Mouse (Mus musculus) forebrain, embryonic 13.5 days (tissue): ENCODE results near the gene Tgfb1. TPM values are rescaled to one million over a fixed set of nuclear protein-coding genes. Genes with fewer than 3 reads are reported as not detected.
A peak's percentile ranks its signal among the peaks of the same experiment; 100 is the strongest.

ENCODE experiments used
- ATAC-seq: fragments of 200-750 bp; cut with Nextera tagmentation; 2 replicates; pipeline ENCODE4 v1.8.0; 2017
- H3K27ac ChIP-seq: fragments of 300-500 bp; sonication (generic); 2 replicates; pipeline ENCODE4 v1.5.1; 2015; ENCODE audit warnings: inconsistent platforms, mild to moderate bottlenecking, moderate library complexity
- H3K27me3 ChIP-seq: fragments of 300-500 bp; sonication (generic); 2 replicates; pipeline ENCODE4 v1.6.1; 2015; ENCODE audit warnings: mild to moderate bottlenecking, inconsistent platforms
- H3K36me3 ChIP-seq: fragments of 300-500 bp; sonication (generic); 2 replicates; pipeline ENCODE4 v1.6.1; 2015; ENCODE audit warnings: mild to moderate bottlenecking, inconsistent platforms; ENCODE audit not compliant: poor library complexity, severe bottlenecking
- H3K4me1 ChIP-seq: fragments of 300-500 bp; sonication (generic); 2 replicates; pipeline ENCODE4 v1.6.1; 2015; ENCODE audit warnings: inconsistent platforms
- H3K4me2 ChIP-seq: fragments of 300-500 bp; sonication (generic); 2 replicates; pipeline ENCODE4 v1.6.1; 2015; ENCODE audit warnings: inconsistent platforms, mild to moderate bottlenecking, moderate library complexity
- H3K4me3 ChIP-seq: fragments of 300-500 bp; sonication (generic); 2 replicates; pipeline ENCODE4 v1.5.1; 2015; ENCODE audit warnings: mild to moderate bottlenecking, inconsistent platforms
- H3K9ac ChIP-seq: fragments of 300-500 bp; sonication (generic); 2 replicates; pipeline ENCODE4 v1.6.1; 2015; ENCODE audit warnings: mild to moderate bottlenecking, inconsistent platforms
- H3K9me3 ChIP-seq: fragments of 300-500 bp; sonication (generic); replicated peaks from 2 replicates; pipeline ENCODE4 v1.6.1; 2016; ENCODE audit warnings: inconsistent platforms
- WGBS: fragments of 180-500 bp; shearing (Covaris S2); methylation state at CpG from one replicate; pipeline ENCODE4 v1.1.7; 2015; 5-methylcytosine and 5-hydroxymethylcytosine counted together
- polyA plus RNA-seq: library from polyadenylated mRNA; unstranded; fragments of >200 nt; fragmentation: Nextera tagmentation; extraction: Ambion mirVana; gene quantifications from 2 replicates; pipeline ENCODE4 v1.2.1, GENCODE M21; 2015

Tgfb1 gene
- polyA plus RNA-seq: 0.34 and 0.52 TPM in 2 replicates

DNA sequence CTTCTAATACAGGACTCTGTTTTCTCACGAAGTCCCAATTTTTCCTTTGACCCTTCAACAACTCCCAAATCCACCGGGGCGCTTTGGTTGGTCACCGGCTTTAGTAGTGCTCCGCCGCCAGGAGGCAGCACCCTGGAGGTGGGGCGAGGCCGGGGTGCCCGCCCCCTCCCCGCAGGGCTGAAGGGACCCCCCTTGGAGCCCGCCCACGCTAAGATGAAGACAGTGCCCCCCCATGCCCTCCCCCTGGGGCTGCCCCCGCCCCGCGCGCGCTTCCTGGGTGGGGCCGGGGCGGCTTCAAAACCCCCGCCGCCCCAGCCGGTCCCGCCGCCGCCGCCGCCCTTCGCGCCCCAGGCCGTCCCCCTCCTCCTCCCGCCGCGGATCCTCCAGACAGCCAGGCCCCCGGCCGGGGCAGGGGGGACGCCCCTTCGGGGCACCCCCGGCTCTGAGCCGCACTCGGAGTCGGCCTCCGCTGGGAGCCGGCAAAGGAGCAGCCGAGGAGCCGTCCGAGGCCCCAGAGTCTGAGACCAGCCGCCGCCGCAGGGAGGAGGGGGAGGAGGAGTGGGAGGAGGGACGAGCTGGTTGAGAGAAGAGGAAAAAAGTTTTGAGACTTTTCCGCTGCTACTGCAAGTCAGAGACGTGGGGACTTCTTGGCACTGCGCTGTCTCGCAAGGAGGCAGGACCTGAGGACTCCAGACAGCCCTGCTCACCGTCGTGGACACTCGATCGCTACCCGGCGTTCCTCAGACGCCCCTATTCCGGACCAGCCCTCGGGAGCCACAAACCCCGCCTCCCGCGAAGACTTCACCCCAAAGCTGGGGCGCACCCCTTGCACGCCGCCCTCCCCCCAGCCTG, at the start of gene Tgfb1:
Tgfb1 (plus strand) TSS at position 323 of the 852 bp plus-strand sequence.
- WGBS: under 1% methylated on average over 52 of the region's 69 CpGs
- Histone ChIP-seq H3K9ac (peak within 1 kb of the TSS; percentile 59), H3K27ac (no peak within 1 kb of the TSS), H3K36me3 (peaks cover 14% of the 10 kb centered on the region), H3K27me3 (peaks cover 70% of the 10 kb centered on the region), H3K4me3 (peak within 1 kb of the TSS; percentile 45), H3K9me3 (no peaks in the 10 kb centered on the region), H3K4me2 (peak within 1 kb of the TSS; percentile 66), H3K4me1 (peaks cover 39% of the 10 kb centered on the region)
- ATAC-seq: peak; percentile 50

- Histone ChIP-seq H3K4me3 (no peak overlapping the region), H3K9me3 (no peaks in the 10 kb centered on the region), H3K36me3 (peaks cover 64% of the 10 kb centered on the region), H3K27ac (no peak overlapping the region), H3K4me1 (no peaks in the 10 kb centered on the region), H3K4me2 (no peak overlapping the region), H3K27me3 (no peaks in the 10 kb centered on the region), H3K9ac (no peak overlapping the region)
- WGBS: 91% methylated on average over 5 of the region's 5 CpGs
- ATAC-seq: no peak
Observed at GRCm38 (mm10) chr7:25637099-25637498, 49.7 kb upstream of the Tgfb1 start.

DNA sequence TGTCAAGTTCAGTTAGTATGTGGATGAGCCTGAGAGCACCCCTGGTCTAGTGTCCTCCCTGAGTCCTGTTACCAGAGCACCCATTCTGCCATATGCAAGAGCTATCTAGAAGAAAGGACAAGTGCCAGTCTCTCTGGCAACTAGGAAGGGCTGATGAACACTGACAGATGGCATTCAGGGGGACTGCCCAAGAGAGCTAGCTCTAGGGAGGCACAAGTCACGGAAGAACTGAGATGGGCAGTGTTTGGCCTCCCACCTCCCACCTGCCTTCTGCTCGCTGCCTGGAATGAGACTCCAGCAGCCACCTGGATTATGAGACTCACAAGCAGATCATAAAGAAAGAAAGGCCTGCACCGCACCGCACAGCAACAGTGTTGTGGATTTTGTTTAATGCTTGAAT, 47.0 kb upstream of the Tgfb1 start:
- Histone ChIP-seq H3K36me3 (peaks cover 52% of the 10 kb centered on the region), H3K4me1 (no peaks in the 10 kb centered on the region), H3K4me2 (no peak overlapping the region), H3K4me3 (no peak overlapping the region), H3K27ac (no peak overlapping the region), H3K9ac (no peak overlapping the region), H3K27me3 (no peaks in the 10 kb centered on the region), H3K9me3 (no peaks in the 10 kb centered on the region)
- WGBS: 89% methylated on average over 4 of the region's 4 CpGs
- ATAC-seq: no peak

GRCm38 (mm10) chr7:25644136-25644535, 42.7 kb upstream of the Tgfb1 start:
- H3K4me3 ChIP-seq: no peak overlapping the region
- H3K27me3 ChIP-seq: no peaks in the 10 kb centered on the region
- H3K36me3 ChIP-seq: peaks cover 19% of the 10 kb centered on the region; the same call in 1 of the 2 replicates
- WGBS: 79% methylated on average over 10 of the region's 10 CpGs
- H3K9ac ChIP-seq: no peak overlapping the region
- no peak for ATAC-seq
- H3K4me2 ChIP-seq: no peak overlapping the region
- H3K9me3 ChIP-seq: no peaks in the 10 kb centered on the region
- H3K4me1 ChIP-seq: no peaks in the 10 kb centered on the region
- H3K27ac ChIP-seq: no peak overlapping the region

DNA sequence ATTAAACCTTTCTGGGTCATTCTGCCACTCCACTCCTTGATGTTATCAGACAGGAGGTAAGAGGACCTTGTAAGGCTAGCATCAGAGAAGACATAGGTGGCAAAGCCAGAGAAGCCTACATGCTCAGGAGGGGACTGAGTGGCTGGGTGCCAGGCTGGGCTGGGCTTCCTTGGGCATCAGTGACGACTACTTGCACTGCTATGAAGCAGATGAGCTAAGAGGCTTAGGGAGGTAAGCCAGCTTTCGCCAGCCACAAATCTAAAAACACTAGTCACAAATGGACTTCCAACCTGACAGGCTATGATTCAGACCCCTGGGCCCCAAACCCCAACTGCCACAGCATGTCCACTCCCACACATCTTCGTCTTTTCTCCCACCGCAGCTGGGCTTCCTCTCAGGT, 42.2 kb upstream of the Tgfb1 start:
- 72% methylated on average over 4 of the region's 4 CpGs for WGBS
- Histone ChIP-seq H3K36me3 (peaks cover 15% of the 10 kb centered on the region; the same call in 1 of the 2 replicates), H3K4me2 (no peak overlapping the region), H3K27ac (no peak overlapping the region), H3K9me3 (no peaks in the 10 kb centered on the region), H3K4me3 (no peak overlapping the region), H3K27me3 (no peaks in the 10 kb centered on the region), H3K9ac (no peak overlapping the region), H3K4me1 (no peaks in the 10 kb centered on the region)
- no peak for ATAC-seq

DNA sequence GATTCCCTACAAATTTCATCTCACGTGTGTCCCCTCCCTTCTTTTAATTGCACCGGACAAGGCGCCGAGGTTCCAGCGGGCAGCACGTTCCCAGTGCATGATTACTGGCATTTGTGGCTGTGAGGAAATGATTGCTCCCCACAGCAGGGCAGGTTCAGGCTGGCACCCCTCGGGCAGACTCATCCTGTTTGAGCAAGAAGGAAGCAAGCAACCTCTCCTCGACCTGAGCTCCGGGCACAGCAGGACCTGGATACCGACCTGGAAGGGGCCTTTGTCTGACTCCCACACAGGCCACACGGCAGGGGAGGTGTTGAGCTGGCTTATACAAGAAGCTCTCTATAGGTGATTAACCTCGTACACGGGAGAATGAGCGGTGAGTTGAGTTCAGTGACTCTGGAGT, 41.7 kb upstream of the Tgfb1 start:
- Histone ChIP-seq H3K27me3 (no peaks in the 10 kb centered on the region), H3K9ac (no peak overlapping the region), H3K4me3 (no peak overlapping the region), H3K4me2 (no peak overlapping the region), H3K9me3 (no peaks in the 10 kb centered on the region), H3K4me1 (no peaks in the 10 kb centered on the region), H3K27ac (no peak overlapping the region), H3K36me3 (peaks cover 15% of the 10 kb centered on the region; the same call in 1 of the 2 replicates)
- ATAC-seq: no peak
- WGBS: 33% methylated on average over 14 of the region's 14 CpGs

DNA sequence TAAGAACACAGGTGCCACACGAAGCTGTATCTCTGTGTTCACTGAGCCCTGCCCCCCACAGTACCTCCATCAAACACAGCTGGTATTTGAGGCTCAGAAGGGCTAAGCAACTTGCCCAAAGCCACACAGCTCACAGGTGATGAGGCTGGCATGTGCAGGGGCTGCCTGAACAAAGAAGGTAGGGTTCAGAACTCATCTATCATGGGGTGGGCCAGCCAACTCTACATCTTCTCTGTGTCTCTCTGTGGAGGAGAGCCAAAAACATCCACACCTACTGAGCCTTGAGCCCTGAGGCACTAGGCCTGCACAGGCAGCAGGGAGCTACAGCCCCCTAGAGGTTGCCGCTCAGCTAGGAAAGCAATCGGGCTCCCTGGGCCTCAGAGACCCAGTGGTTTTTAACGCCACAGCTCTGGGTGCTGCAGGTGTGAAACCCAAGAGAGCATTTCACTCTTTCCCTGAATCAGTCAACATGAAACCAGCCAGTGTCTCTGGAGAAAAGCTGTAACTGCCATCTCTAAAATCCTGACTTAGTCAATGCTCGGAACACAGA, 39.2 kb upstream of the Tgfb1 start:
- 62% methylated on average over 5 of the region's 5 CpGs for WGBS
- H3K9me3 ChIP-seq: no peaks in the 10 kb centered on the region
- no peak overlapping the region for H3K9ac ChIP-seq
- no peak overlapping the region for H3K4me2 ChIP-seq
- ATAC-seq: no peak
- H3K4me1 ChIP-seq: no peaks in the 10 kb centered on the region
- H3K27me3 ChIP-seq: no peaks in the 10 kb centered on the region
- H3K27ac ChIP-seq: no peak overlapping the region
- H3K4me3 ChIP-seq: no peak overlapping the region
- H3K36me3 ChIP-seq: no peaks in the 10 kb centered on the region

GRCm38 (mm10) chr7:25649839-25650238, 37.0 kb upstream of the Tgfb1 start:
- no peak for ATAC-seq
- 85% methylated on average over 5 of the region's 5 CpGs for WGBS
- no peaks in the 10 kb centered on the region for H3K27me3 ChIP-seq
- no peak overlapping the region for H3K9ac ChIP-seq
- no peak overlapping the region for H3K4me3 ChIP-seq
- no peak overlapping the region for H3K4me2 ChIP-seq
- no peaks in the 10 kb centered on the region for H3K9me3 ChIP-seq
- no peaks in the 10 kb centered on the region for H3K4me1 ChIP-seq
- H3K36me3 ChIP-seq: no peaks in the 10 kb centered on the region
- no peak overlapping the region for H3K27ac ChIP-seq

DNA sequence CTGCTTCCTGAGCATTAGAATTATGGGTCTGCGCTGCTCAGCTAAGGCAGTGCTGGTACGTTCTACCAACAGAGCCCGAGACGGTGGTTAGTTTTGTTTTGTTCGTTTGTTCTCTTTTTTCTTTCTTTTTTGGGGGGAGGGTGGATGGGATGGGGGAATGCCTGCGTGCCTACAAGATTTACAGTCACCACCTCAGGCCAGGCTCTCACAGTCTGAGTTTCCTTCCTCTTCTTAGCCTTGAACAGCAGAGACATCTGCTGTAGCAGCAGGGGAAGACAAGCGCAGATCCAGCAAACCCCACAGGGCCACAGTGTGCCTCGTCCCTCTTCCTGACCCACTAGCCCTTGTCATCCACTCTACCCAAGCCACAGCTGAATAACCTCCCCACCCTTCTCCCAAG, 35.5 kb upstream of the Tgfb1 start:
- Histone ChIP-seq H3K27ac (no peak overlapping the region), H3K36me3 (no peaks in the 10 kb centered on the region), H3K4me1 (no peaks in the 10 kb centered on the region; the same call in 1 of the 2 replicates), H3K4me3 (no peak overlapping the region), H3K4me2 (no peak overlapping the region), H3K9ac (no peak overlapping the region), H3K9me3 (no peaks in the 10 kb centered on the region), H3K27me3 (no peaks in the 10 kb centered on the region)
- 92% methylated on average over 8 of the region's 8 CpGs for WGBS
- ATAC-seq: no peak

GRCm38 (mm10) chr7:25652244-25652759, 34.5 kb upstream of the Tgfb1 start:
- no peaks in the 10 kb centered on the region for H3K36me3 ChIP-seq
- no peak overlapping the region for H3K4me2 ChIP-seq
- H3K27me3 ChIP-seq: no peaks in the 10 kb centered on the region
- H3K9ac ChIP-seq: no peak overlapping the region
- H3K4me1 ChIP-seq: peaks cover 8% of the 10 kb centered on the region
- WGBS: 92% methylated on average over 12 of the region's 12 CpGs
- no peak for ATAC-seq
- H3K27ac ChIP-seq: no peak overlapping the region
- no peaks in the 10 kb centered on the region for H3K9me3 ChIP-seq
- no peak overlapping the region for H3K4me3 ChIP-seq

GRCm38 (mm10) chr7:25655601-25656428, 31.0 kb upstream of the Tgfb1 start:
- no peak overlapping the region for H3K4me2 ChIP-seq
- H3K4me3 ChIP-seq: no peak overlapping the region
- ATAC-seq: no peak
- H3K9me3 ChIP-seq: no peaks in the 10 kb centered on the region
- no peaks in the 10 kb centered on the region for H3K27me3 ChIP-seq
- peaks cover 32% of the 10 kb centered on the region for H3K4me1 ChIP-seq
- H3K36me3 ChIP-seq: no peaks in the 10 kb centered on the region
- WGBS: 77% methylated on average over 11 of the region's 11 CpGs
- H3K27ac ChIP-seq: no peak overlapping the region
- H3K9ac ChIP-seq: no peak overlapping the region

DNA sequence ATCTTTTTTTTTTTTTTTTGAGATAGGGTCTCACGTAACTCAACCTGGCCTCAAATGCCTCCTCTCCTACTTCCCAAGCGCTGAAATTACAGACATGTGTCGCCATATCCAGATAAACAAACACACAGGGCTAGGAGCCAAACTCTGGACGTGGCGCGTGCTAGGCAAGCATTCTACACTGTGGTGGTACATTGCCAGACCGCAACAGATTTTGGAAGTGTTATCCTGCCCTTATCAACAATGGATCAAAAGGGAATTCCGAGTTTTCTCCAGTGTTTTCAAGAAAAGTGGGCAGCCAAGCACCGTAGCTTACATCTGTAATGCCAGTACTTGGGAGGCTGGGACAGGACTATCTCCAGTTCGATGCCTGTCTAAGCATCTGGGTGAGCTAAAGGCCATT, 29.0 kb upstream of the Tgfb1 start:
- Histone ChIP-seq H3K27me3 (no peaks in the 10 kb centered on the region), H3K9me3 (no peaks in the 10 kb centered on the region), H3K4me3 (peak overlapping the region; percentile 71), H3K36me3 (peaks cover 8% of the 10 kb centered on the region; the same call in 1 of the 2 replicates), H3K4me1 (peaks cover 32% of the 10 kb centered on the region), H3K4me2 (peak overlapping the region; percentile 85), H3K9ac (peak overlapping the region; percentile 67), H3K27ac (no peak overlapping the region)
- no peak for ATAC-seq
- WGBS: 39% methylated on average over 10 of the region's 10 CpGs
